Mouse (Mus musculus): ENCODE measurements around the gene Exoc6.

DNA sequence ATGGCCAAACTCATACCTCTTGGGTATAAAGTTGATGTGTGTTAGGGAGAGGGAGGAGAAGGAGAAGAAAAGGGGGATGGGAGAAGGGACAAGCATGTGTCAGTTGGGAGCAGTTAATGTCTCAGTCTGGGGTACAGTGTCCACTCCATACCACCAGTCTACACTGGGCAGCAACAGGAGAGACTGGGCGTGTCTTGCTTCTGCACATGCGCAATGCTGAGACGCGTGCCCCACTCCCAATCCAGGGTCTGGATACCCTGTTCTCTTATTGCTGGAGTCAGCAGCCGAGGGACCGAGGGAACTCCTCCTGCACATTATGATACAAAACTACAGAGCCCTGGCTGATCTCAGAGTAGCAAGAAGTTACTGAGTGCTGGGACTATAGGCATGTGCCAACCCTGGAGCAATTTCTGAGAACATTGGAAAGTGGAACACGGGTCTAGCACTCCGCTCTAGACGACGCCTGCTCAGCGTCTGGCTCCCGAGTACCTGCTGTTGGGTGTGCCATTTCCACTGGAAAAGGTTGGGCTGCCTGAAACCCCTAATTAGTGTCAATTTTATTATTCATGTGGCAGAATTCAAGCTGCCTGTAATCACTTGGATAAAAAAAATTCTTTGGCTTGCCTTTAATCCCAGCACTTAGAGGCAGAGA lies 166.4 kb downstream of the Exoc6 start:
- no peak for TF ChIP-seq TAL1 (IDR thresholded peaks at IDR 0.05; ENCODE audit: low read length)
- TF ChIP-seq GATA1 (IDR thresholded peaks at IDR 0.05; ENCODE audit: low read length), result no peak

Measured in erythroblast, embryonic 14.5 days (primary cell).